Mouse (Mus musculus) limb, embryonic 13.5 days (tissue): Measurements from ENCODE around the gene Eif4g3. TPM values are rescaled to one million over a fixed set of nuclear protein-coding genes. Genes with fewer than 3 reads are reported as not detected.

Experiments used
- ATAC-seq: fragments of 200-750 bp; cut with Nextera tagmentation; 2 replicates; pipeline ENCODE4 v1.8.0; 2017; ENCODE audit warnings: low read depth, moderate number of reproducible peaks, moderate TSS enrichment; ENCODE audit not compliant: low FRiP score
- H3K27ac ChIP-seq: fragments of 300-500 bp; sonication (generic); 2 replicates; pipeline ENCODE4 v1.5.1; 2015; ENCODE audit warnings: inconsistent platforms, mild to moderate bottlenecking, moderate library complexity
- H3K27me3 ChIP-seq: fragments of 300-500 bp; sonication (generic); 2 replicates; pipeline ENCODE4 v1.6.1; 2015; ENCODE audit warnings: mild to moderate bottlenecking, inconsistent platforms
- H3K36me3 ChIP-seq: fragments of 300-500 bp; sonication (generic); 2 replicates; pipeline ENCODE4 v1.6.1; 2015; ENCODE audit warnings: inconsistent platforms, mild to moderate bottlenecking, moderate library complexity
- H3K4me1 ChIP-seq: fragments of 300-500 bp; sonication (generic); 2 replicates; pipeline ENCODE4 v1.6.1; 2015; ENCODE audit warnings: inconsistent platforms
- H3K4me2 ChIP-seq: fragments of 300-500 bp; sonication (generic); replicated peaks from 2 replicates; pipeline ENCODE4 v1.6.1; 2015; ENCODE audit warnings: inconsistent platforms, mild to moderate bottlenecking, moderate library complexity
- H3K4me3 ChIP-seq: fragments of 300-500 bp; sonication (generic); 2 replicates; pipeline ENCODE4 v1.5.1; 2015; ENCODE audit warnings: moderate library complexity, mild to moderate bottlenecking, inconsistent platforms
- H3K9ac ChIP-seq: fragments of 300-500 bp; sonication (generic); 2 replicates; pipeline ENCODE4 v1.6.1; 2015; ENCODE audit warnings: mild to moderate bottlenecking, inconsistent platforms
- H3K9me3 ChIP-seq: fragments of 300-500 bp; sonication (generic); 2 replicates; pipeline ENCODE4 v1.6.1; 2016; ENCODE audit warnings: inconsistent platforms
- WGBS: fragments of 180-500 bp; shearing (Covaris S2); methylation state at CpG from one replicate; pipeline ENCODE4 v1.1.7; 2015; 5-methylcytosine and 5-hydroxymethylcytosine counted together
- polyA plus RNA-seq: library from polyadenylated mRNA; unstranded; fragments of >200 nt; fragmentation: Nextera tagmentation; extraction: Ambion mirVana; gene quantifications from 2 replicates; pipeline ENCODE4 v1.2.1, GENCODE M21; 2015

Eif4g3 gene
- polyA plus RNA-seq, 1 experiment from 2014 or later, result 38.4 TPM

- H3K4me3 ChIP-seq, result peak overlapping the region; percentile 95
- H3K27me3 ChIP-seq, result peaks cover 10% of the 10 kb centered on the region
- H3K9me3 ChIP-seq, result no peaks in the 10 kb centered on the region
- H3K4me2 ChIP-seq, result peak overlapping the region; percentile 83
- WGBS, result under 1% methylated on average over 45 of the region's 59 CpGs
- peaks cover 38% of the 10 kb centered on the region for H3K4me1 ChIP-seq
- H3K36me3 ChIP-seq, result peaks cover 25% of the 10 kb centered on the region
- H3K27ac ChIP-seq, result peak overlapping the region; percentile 95
- peak overlapping the region; percentile 96 for H3K9ac ChIP-seq
- peak; percentile 96 for ATAC-seq
Measured at GRCm38 (mm10) chr4:137993291-137993758, 503 bp downstream of the Eif4g3 start.

- Histone ChIP-seq H3K4me1 (peaks cover 38% of the 10 kb centered on the region), H3K4me3 (peak overlapping the region; percentile 95), H3K27ac (peak overlapping the region; percentile 95), H3K9me3 (no peaks in the 10 kb centered on the region), H3K4me2 (peak overlapping the region; percentile 83), H3K36me3 (peaks cover 32% of the 10 kb centered on the region), H3K27me3 (peaks cover 10% of the 10 kb centered on the region), H3K9ac (peak overlapping the region; percentile 96)
- WGBS, result under 1% methylated on average over 46 of the region's 60 CpGs
- 0 out of 2 replicates have a peak, but pooled peaks have one; percentile 17 for ATAC-seq
Measured at GRCm38 (mm10) chr4:137993821-137994561, 1.2 kb downstream of the Eif4g3 start.

- H3K27me3 ChIP-seq, result peaks cover 10% of the 10 kb centered on the region
- H3K36me3 ChIP-seq, result peaks cover 39% of the 10 kb centered on the region
- peak overlapping the region; percentile 96 for H3K9ac ChIP-seq
- H3K4me1 ChIP-seq, result peaks cover 33% of the 10 kb centered on the region
- 40% methylated on average over 12 of the region's 12 CpGs for WGBS
- no peaks in the 10 kb centered on the region for H3K9me3 ChIP-seq
- ATAC-seq, result no peak
- H3K27ac ChIP-seq, result 0 out of 2 replicates have a peak overlapping the region, but pooled peaks have one; percentile 95
- peak overlapping the region; percentile 95 for H3K4me3 ChIP-seq
- H3K4me2 ChIP-seq, result peak overlapping the region; percentile 83
Measured at GRCm38 (mm10) chr4:137994562-137995336, 1.9 kb downstream of the Eif4g3 start.

- H3K4me3 ChIP-seq, result peak overlapping the region; percentile 95
- H3K9ac ChIP-seq, result peak overlapping the region; percentile 96
- H3K4me1 ChIP-seq, result peaks cover 32% of the 10 kb centered on the region
- H3K4me2 ChIP-seq, result peak overlapping the region; percentile 83
- peaks cover 10% of the 10 kb centered on the region for H3K27me3 ChIP-seq
- peaks cover 42% of the 10 kb centered on the region for H3K36me3 ChIP-seq
- ATAC-seq, result no peak
- 85% methylated on average over 12 of the region's 12 CpGs for WGBS
- no peaks in the 10 kb centered on the region for H3K9me3 ChIP-seq
- H3K27ac ChIP-seq, result no peak overlapping the region
Measured at GRCm38 (mm10) chr4:137995399-137995798, 2.6 kb downstream of the Eif4g3 start.

- Histone ChIP-seq H3K4me2 (no peak overlapping the region), H3K9ac (no peak overlapping the region), H3K27ac (no peak overlapping the region), H3K4me3 (no peak overlapping the region), H3K9me3 (no peaks in the 10 kb centered on the region), H3K4me1 (peaks cover 33% of the 10 kb centered on the region), H3K27me3 (no peaks in the 10 kb centered on the region), H3K36me3 (peaks cover 63% of the 10 kb centered on the region)
- ATAC-seq, result no peak
- WGBS, result 77% methylated on average over 4 of the region's 4 CpGs
Measured at GRCm38 (mm10) chr4:137998232-137998631, 5.4 kb downstream of the Eif4g3 start.

- H3K27me3 ChIP-seq, result no peaks in the 10 kb centered on the region
- no peak overlapping the region for H3K4me3 ChIP-seq
- no peak overlapping the region for H3K9ac ChIP-seq
- WGBS, result 25% methylated on average over 7 of the region's 7 CpGs
- ATAC-seq, result 0 out of 2 replicates have a peak, but pooled peaks have one; percentile 44
- H3K4me1 ChIP-seq, result peaks cover 21% of the 10 kb centered on the region
- H3K36me3 ChIP-seq, result peaks cover 82% of the 10 kb centered on the region
- H3K9me3 ChIP-seq, result no peaks in the 10 kb centered on the region
- no peak overlapping the region for H3K27ac ChIP-seq
- no peak overlapping the region for H3K4me2 ChIP-seq
Measured at GRCm38 (mm10) chr4:138000682-138001081, 7.9 kb downstream of the Eif4g3 start.

GRCm38 (mm10) chr4:138003909-138004610 is 11.2 kb downstream of the Eif4g3 start:
- Histone ChIP-seq H3K27ac (no peak overlapping the region), H3K36me3 (peaks cover 76% of the 10 kb centered on the region), H3K9me3 (no peaks in the 10 kb centered on the region), H3K4me3 (no peak overlapping the region), H3K4me1 (peaks cover 10% of the 10 kb centered on the region), H3K9ac (no peak overlapping the region), H3K27me3 (no peaks in the 10 kb centered on the region), H3K4me2 (no peak overlapping the region)
- 87% methylated on average over 11 of the region's 11 CpGs for WGBS
- no peak for ATAC-seq

- peaks cover 78% of the 10 kb centered on the region for H3K36me3 ChIP-seq
- H3K9ac ChIP-seq, result no peak overlapping the region
- no peak overlapping the region for H3K4me2 ChIP-seq
- H3K27ac ChIP-seq, result no peak overlapping the region
- H3K4me1 ChIP-seq, result peaks cover 2% of the 10 kb centered on the region
- ATAC-seq, result no peak
- H3K9me3 ChIP-seq, result no peaks in the 10 kb centered on the region
- 100% methylated on average over 1 of the region's 1 CpGs for WGBS
- H3K27me3 ChIP-seq, result no peaks in the 10 kb centered on the region
- no peak overlapping the region for H3K4me3 ChIP-seq
Measured at GRCm38 (mm10) chr4:138005781-138006180, 13.0 kb downstream of the Eif4g3 start.

GRCm38 (mm10) chr4:138006951-138007613 is 14.3 kb downstream of the Eif4g3 start:
- 72% methylated on average over 9 of the region's 9 CpGs for WGBS
- H3K27me3 ChIP-seq, result no peaks in the 10 kb centered on the region
- ATAC-seq, result no peak
- no peaks in the 10 kb centered on the region for H3K4me1 ChIP-seq
- H3K36me3 ChIP-seq, result peaks cover 83% of the 10 kb centered on the region
- no peak overlapping the region for H3K9ac ChIP-seq
- no peak overlapping the region for H3K4me3 ChIP-seq
- H3K27ac ChIP-seq, result no peak overlapping the region
- no peaks in the 10 kb centered on the region for H3K9me3 ChIP-seq
- H3K4me2 ChIP-seq, result no peak overlapping the region

- 96% methylated on average over 6 of the region's 6 CpGs for WGBS
- Histone ChIP-seq H3K27ac (no peak overlapping the region), H3K27me3 (no peaks in the 10 kb centered on the region), H3K9me3 (no peaks in the 10 kb centered on the region), H3K4me3 (no peak overlapping the region), H3K4me2 (no peak overlapping the region), H3K36me3 (peaks cover 83% of the 10 kb centered on the region), H3K4me1 (no peaks in the 10 kb centered on the region), H3K9ac (no peak overlapping the region)
- ATAC-seq, result no peak
Measured at GRCm38 (mm10) chr4:138008646-138009045, 15.8 kb downstream of the Eif4g3 start.

GRCm38 (mm10) chr4:138009786-138010502 is 17.1 kb downstream of the Eif4g3 start:
- Histone ChIP-seq H3K36me3 (peaks cover 80% of the 10 kb centered on the region), H3K4me3 (no peak overlapping the region), H3K4me1 (no peaks in the 10 kb centered on the region), H3K4me2 (no peak overlapping the region), H3K9ac (no peak overlapping the region), H3K27me3 (no peaks in the 10 kb centered on the region), H3K27ac (no peak overlapping the region), H3K9me3 (no peaks in the 10 kb centered on the region)
- no peak for ATAC-seq
- WGBS, result 94% methylated on average over 4 of the region's 4 CpGs
